Mouse (Mus musculus): ENCODE results near the gene Nrbf2. TPM values are rescaled to one million over a fixed set of nuclear protein-coding genes. Genes with fewer than 3 reads are reported as not detected.

Nrbf2 gene
- polyA plus RNA-seq, 1 experiment from 2014 or later = 35.3 TPM

- Histone ChIP-seq H3K4me2 (replicated peaks; ENCODE audit: low read depth, low read length) (no peak overlapping the region), H3K9me3 (ENCODE audit: control insufficient read depth, low read depth, low read length) (no peaks in the 10 kb centered on the region), H3K9ac (replicated peaks; ENCODE audit: low read depth, low read length) (no peak overlapping the region), H3K4me1 (ENCODE audit: control insufficient read depth, insufficient read depth, low read length) (no peaks in the 10 kb centered on the region), H3K27ac (ENCODE audit: low read length) (no peak overlapping the region), H3K27me3 (ENCODE audit: control insufficient read depth, insufficient read depth, low read length) (no peaks in the 10 kb centered on the region), H3K36me3 (ENCODE audit: control insufficient read depth, insufficient read depth, low read length) (no peaks in the 10 kb centered on the region), H3K4me3 (ENCODE audit: low read depth, low read length) (no peak overlapping the region)
- WGBS = 46% methylated on average over 5 of the region's 5 CpGs
- ATAC-seq (ENCODE audit: insufficient number of reproducible peaks, insufficient read depth, low FRiP score, low read depth) = no peak
These were observed 13.8 kb upstream of the Nrbf2 start for GRCm38 (mm10) chr10:67298856-67299255.

GRCm38 (mm10) chr10:67297175-67297855 is 12.2 kb upstream of the Nrbf2 start:
- no peaks in the 10 kb centered on the region for H3K27me3 ChIP-seq (ENCODE audit: control insufficient read depth, insufficient read depth, low read length)
- H3K4me3 ChIP-seq (ENCODE audit: low read depth, low read length) = no peak overlapping the region
- ATAC-seq (ENCODE audit: insufficient number of reproducible peaks, insufficient read depth, low FRiP score, low read depth) = no peak
- H3K9ac ChIP-seq (replicated peaks; ENCODE audit: low read depth, low read length) = no peak overlapping the region
- 92% methylated on average over 17 of the region's 17 CpGs for WGBS
- no peaks in the 10 kb centered on the region for H3K36me3 ChIP-seq (ENCODE audit: control insufficient read depth, insufficient read depth, low read length)
- no peaks in the 10 kb centered on the region for H3K4me1 ChIP-seq (ENCODE audit: control insufficient read depth, insufficient read depth, low read length)
- no peaks in the 10 kb centered on the region for H3K9me3 ChIP-seq (ENCODE audit: control insufficient read depth, low read depth, low read length)
- H3K4me2 ChIP-seq (replicated peaks; ENCODE audit: low read depth, low read length) = no peak overlapping the region
- H3K27ac ChIP-seq (ENCODE audit: low read length) = no peak overlapping the region

GRCm38 (mm10) chr10:67296482-67297152 is 11.5 kb upstream of the Nrbf2 start:
- no peaks in the 10 kb centered on the region for H3K9me3 ChIP-seq (ENCODE audit: control insufficient read depth, low read depth, low read length)

GRCm38 (mm10) chr10:67295938-67296466 is 10.9 kb upstream of the Nrbf2 start:
- Histone ChIP-seq H3K36me3 (ENCODE audit: control insufficient read depth, insufficient read depth, low read length) (no peaks in the 10 kb centered on the region), H3K9ac (replicated peaks; ENCODE audit: low read depth, low read length) (no peak overlapping the region), H3K27ac (ENCODE audit: low read length) (no peak overlapping the region), H3K27me3 (ENCODE audit: control insufficient read depth, insufficient read depth, low read length) (no peaks in the 10 kb centered on the region), H3K4me1 (ENCODE audit: control insufficient read depth, insufficient read depth, low read length) (no peaks in the 10 kb centered on the region), H3K4me2 (replicated peaks; ENCODE audit: low read depth, low read length) (no peak overlapping the region), H3K9me3 (ENCODE audit: control insufficient read depth, low read depth, low read length) (no peaks in the 10 kb centered on the region), H3K4me3 (ENCODE audit: low read depth, low read length) (no peak overlapping the region)
- WGBS = 64% methylated on average over 7 of the region's 7 CpGs
- no peak for ATAC-seq (ENCODE audit: insufficient number of reproducible peaks, insufficient read depth, low FRiP score, low read depth)

More at GRCm38 (mm10) chr10:67296482-67297152, 11.5 kb upstream of the Nrbf2 start:
- WGBS = 78% methylated on average over 8 of the region's 8 CpGs
- Histone ChIP-seq H3K27me3 (ENCODE audit: control insufficient read depth, insufficient read depth, low read length) (no peaks in the 10 kb centered on the region), H3K4me2 (replicated peaks; ENCODE audit: low read depth, low read length) (no peak overlapping the region), H3K27ac (ENCODE audit: low read length) (no peak overlapping the region), H3K36me3 (ENCODE audit: control insufficient read depth, insufficient read depth, low read length) (no peaks in the 10 kb centered on the region), H3K9ac (replicated peaks; ENCODE audit: low read depth, low read length) (no peak overlapping the region), H3K4me1 (ENCODE audit: control insufficient read depth, insufficient read depth, low read length) (no peaks in the 10 kb centered on the region), H3K4me3 (ENCODE audit: low read depth, low read length) (no peak overlapping the region)
- ATAC-seq (ENCODE audit: insufficient number of reproducible peaks, insufficient read depth, low FRiP score, low read depth) = no peak

GRCm38 (mm10) chr10:67295331-67295730 is 10.2 kb upstream of the Nrbf2 start:
- H3K4me1 ChIP-seq (ENCODE audit: control insufficient read depth, insufficient read depth, low read length) = no peaks in the 10 kb centered on the region
- ATAC-seq (ENCODE audit: insufficient number of reproducible peaks, insufficient read depth, low FRiP score, low read depth) = no peak
- no peak overlapping the region for H3K9ac ChIP-seq (replicated peaks; ENCODE audit: low read depth, low read length)
- no peak overlapping the region for H3K4me3 ChIP-seq (ENCODE audit: low read depth, low read length)
- no peaks in the 10 kb centered on the region for H3K36me3 ChIP-seq (ENCODE audit: control insufficient read depth, insufficient read depth, low read length)
- 66% methylated on average over 5 of the region's 5 CpGs for WGBS
- H3K4me2 ChIP-seq (replicated peaks; ENCODE audit: low read depth, low read length) = no peak overlapping the region
- no peaks in the 10 kb centered on the region for H3K9me3 ChIP-seq (ENCODE audit: control insufficient read depth, low read depth, low read length)
- no peak overlapping the region for H3K27ac ChIP-seq (ENCODE audit: low read length)
- H3K27me3 ChIP-seq (ENCODE audit: control insufficient read depth, insufficient read depth, low read length) = no peaks in the 10 kb centered on the region

- Histone ChIP-seq H3K27me3 (ENCODE audit: control insufficient read depth, insufficient read depth, low read length) (no peaks in the 10 kb centered on the region), H3K36me3 (ENCODE audit: control insufficient read depth, insufficient read depth, low read length) (no peaks in the 10 kb centered on the region), H3K9ac (replicated peaks; ENCODE audit: low read depth, low read length) (no peak overlapping the region), H3K27ac (ENCODE audit: low read length) (no peak overlapping the region), H3K4me3 (ENCODE audit: low read depth, low read length) (no peak overlapping the region), H3K9me3 (ENCODE audit: control insufficient read depth, low read depth, low read length) (no peaks in the 10 kb centered on the region), H3K4me1 (ENCODE audit: control insufficient read depth, insufficient read depth, low read length) (no peaks in the 10 kb centered on the region), H3K4me2 (replicated peaks; ENCODE audit: low read depth, low read length) (no peak overlapping the region)
- WGBS = 38% methylated on average over 8 of the region's 8 CpGs
- ATAC-seq (ENCODE audit: insufficient number of reproducible peaks, insufficient read depth, low FRiP score, low read depth) = no peak
These were observed 6.0 kb upstream of the Nrbf2 start for GRCm38 (mm10) chr10:67291087-67291486.

GRCm38 (mm10) chr10:67290622-67291021 is 5.5 kb upstream of the Nrbf2 start:
- H3K36me3 ChIP-seq (ENCODE audit: control insufficient read depth, insufficient read depth, low read length) = no peaks in the 10 kb centered on the region
- H3K4me3 ChIP-seq (ENCODE audit: low read depth, low read length) = no peak overlapping the region
- H3K27ac ChIP-seq (ENCODE audit: low read length) = no peak overlapping the region
- H3K4me2 ChIP-seq (replicated peaks; ENCODE audit: low read depth, low read length) = no peak overlapping the region
- WGBS = 62% methylated on average over 4 of the region's 4 CpGs
- H3K4me1 ChIP-seq (ENCODE audit: control insufficient read depth, insufficient read depth, low read length) = no peaks in the 10 kb centered on the region
- no peak overlapping the region for H3K9ac ChIP-seq (replicated peaks; ENCODE audit: low read depth, low read length)
- no peak for ATAC-seq (ENCODE audit: insufficient number of reproducible peaks, insufficient read depth, low FRiP score, low read depth)
- H3K9me3 ChIP-seq (ENCODE audit: control insufficient read depth, low read depth, low read length) = no peaks in the 10 kb centered on the region
- no peaks in the 10 kb centered on the region for H3K27me3 ChIP-seq (ENCODE audit: control insufficient read depth, insufficient read depth, low read length)

- H3K4me1 ChIP-seq (ENCODE audit: control insufficient read depth, insufficient read depth, low read length) = peaks cover 12% of the 10 kb centered on the region; the same call in 1 of the 2 replicates
- H3K9ac ChIP-seq (replicated peaks; ENCODE audit: low read depth, low read length) = no peak overlapping the region
- H3K4me2 ChIP-seq (replicated peaks; ENCODE audit: low read depth, low read length) = no peak overlapping the region
- H3K4me3 ChIP-seq (ENCODE audit: low read depth, low read length) = no peak overlapping the region
- H3K9me3 ChIP-seq (ENCODE audit: control insufficient read depth, low read depth, low read length) = no peaks in the 10 kb centered on the region
- H3K27me3 ChIP-seq (ENCODE audit: control insufficient read depth, insufficient read depth, low read length) = no peaks in the 10 kb centered on the region
- WGBS = 72% methylated on average over 3 of the region's 3 CpGs
- ATAC-seq (ENCODE audit: insufficient number of reproducible peaks, insufficient read depth, low FRiP score, low read depth) = no peak
- no peak overlapping the region for H3K27ac ChIP-seq (ENCODE audit: low read length)
- H3K36me3 ChIP-seq (ENCODE audit: control insufficient read depth, insufficient read depth, low read length) = no peaks in the 10 kb centered on the region
These were observed 2.8 kb upstream of the Nrbf2 start for GRCm38 (mm10) chr10:67287877-67288276.
